Mouse (Mus musculus): ENCODE measurements at regions not wholly inside any gene's neighbourhood (a gene's known extent, or its start where the extent isn't known, plus 50 kb on each side); places are given as distances from the start of the nearest gene placed in this dataset.
A peak's percentile ranks its signal among the peaks of the same experiment; 100 is the strongest.

DNA sequence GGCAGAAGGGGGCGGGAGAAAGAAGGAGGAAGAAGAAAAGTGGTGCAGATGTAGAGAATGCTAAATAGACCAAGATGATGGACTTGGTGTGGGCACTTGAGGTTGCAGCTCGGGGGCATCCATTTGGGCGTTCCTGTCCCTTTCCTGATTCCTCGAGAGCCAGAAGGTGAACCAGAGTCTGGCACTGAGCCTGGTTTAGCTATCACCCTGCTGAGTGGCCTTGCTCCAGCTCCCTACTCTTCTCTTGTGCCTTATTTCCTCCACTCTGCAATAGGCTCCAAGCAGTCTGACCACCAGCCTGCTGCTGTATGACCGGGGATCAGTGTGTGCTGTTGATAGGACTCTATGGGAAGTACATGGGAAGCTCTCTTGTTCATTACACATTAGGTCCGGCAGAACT, 68.1 kb downstream of the Efnb1 start:
- no peak for DNase-seq

DNA sequence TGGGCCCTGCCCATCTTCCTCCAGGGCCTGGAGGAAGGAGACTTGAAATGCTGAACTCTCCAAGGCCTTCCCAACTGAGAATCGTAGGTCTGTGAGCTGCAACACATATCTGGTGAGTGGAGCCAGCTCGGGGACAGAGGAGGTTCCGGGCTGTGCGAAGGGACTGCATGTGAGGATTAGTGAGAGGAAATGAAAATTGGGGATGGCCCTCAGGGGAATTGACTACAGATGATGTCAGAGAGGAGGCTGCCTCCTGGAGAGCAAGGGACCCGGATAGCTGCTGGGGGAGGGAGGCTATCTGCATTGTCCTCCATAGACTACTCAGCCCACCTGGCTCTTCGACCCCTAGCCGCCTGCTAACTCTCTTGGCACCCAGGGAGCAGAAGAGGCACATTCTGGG, 65.2 kb downstream of the Efnb1 start:
- no peak for DNase-seq

DNA sequence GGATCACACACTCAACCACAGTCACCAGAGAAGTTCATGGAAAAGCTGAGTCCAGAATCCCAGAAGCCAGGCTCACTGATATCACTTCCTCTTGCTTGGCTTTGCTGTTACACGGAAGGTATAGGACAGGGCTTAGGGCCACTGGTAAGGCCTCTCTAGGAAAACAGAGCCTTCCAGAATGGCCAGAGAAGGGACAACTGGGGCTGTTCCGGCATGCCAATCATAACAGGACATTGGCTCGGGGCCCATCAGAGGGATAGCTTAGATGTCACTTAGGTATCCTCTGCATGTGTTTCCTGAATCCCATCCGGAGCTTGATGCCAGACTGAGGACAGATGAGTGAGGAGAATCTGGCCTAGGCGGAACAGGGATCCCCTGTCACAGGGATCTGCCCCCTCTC, 63.7 kb downstream of the Efnb1 start:
- DNase-seq, result no peak

DNA sequence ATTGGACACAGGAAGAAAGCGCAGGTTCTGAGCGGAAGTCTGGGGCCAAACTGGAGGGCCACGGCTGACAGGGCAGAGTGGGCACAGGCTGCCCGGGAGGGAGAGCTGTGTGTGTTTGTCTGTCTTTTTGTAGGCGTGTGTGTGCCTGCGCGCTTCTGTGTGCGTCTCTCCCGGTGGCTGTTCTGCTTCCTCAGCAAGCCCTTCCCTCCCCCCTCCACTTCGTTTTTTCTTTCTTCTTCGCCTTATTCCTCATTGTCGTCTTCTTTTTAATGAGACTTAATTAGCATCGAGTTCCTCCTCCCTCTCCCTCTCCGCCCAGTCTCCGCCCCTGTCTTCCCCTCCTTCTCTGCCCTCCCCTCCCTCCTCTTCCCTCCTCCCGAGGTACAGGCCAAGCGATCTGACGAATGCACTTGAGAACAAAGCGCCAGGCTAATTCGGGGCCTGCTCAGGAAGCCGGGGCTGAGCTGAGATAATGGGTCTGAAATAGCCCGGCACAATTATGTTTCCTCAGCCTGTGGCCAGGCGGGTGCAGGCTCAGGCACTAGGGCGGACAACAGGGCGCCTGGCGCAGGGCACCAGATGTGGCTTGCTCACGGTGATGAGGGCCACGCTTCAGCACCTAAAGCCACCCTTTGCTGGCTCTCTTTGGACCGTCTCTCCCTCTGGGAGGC, 63.2 kb downstream of the Efnb1 start:
- peak; percentile 60 for DNase-seq

All from layer of hippocampus, adult 9-11 months (tissue).